Mouse (Mus musculus): ENCODE data around the gene Klhdc7a.

DNA sequence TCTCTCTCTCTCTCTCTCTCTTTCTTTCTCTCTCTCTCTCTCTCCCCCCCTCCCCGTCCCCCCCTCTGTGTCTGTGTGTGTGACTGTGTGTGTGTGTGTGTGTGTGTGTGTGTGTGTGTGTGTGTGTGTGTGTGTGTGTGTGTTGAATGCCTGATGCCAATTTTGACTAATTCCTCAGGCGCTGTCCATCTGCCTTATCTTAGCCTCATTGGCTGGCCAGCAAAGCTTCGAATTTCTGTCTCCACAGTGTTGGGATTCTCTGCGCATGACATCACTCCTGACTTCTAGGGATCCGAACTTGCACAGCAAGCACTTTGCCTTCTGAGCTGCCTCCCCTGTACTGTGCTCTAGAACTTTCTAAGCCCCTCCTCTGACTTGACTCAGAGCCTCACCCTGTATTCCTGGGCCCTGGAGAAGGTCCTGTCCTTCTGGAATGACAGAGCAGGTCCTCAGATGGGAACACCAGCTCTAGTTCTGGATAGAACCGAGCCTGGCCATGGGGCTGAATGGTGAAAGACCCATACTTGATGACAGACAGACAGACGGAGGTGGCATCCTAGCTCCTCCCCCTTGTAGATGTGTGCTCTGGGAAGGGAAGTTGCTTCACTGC, 16.8 kb downstream of the Klhdc7a start:
- TF ChIP-seq CTCF (IDR thresholded peaks at IDR 0.05; ENCODE audit: low read depth, low read length) (no peak), GATA2 (IDR thresholded peaks at IDR 0.05; ENCODE audit: borderline replicate concordance, low read depth, low read length) (no peak), GATA1 (IDR thresholded peaks at IDR 0.05; ENCODE audit: borderline replicate concordance, low read length) (no peak), TAL1 (conservative IDR thresholded peaks at IDR 0.05; ENCODE audit: low read depth, low read length) (no peak), POLR2AphosphoS5 (IDR thresholded peaks at IDR 0.05; ENCODE audit: insufficient replicate concordance, low read depth, low read length) (no peak)

All from G1E (cell line).